Mouse (Mus musculus): ENCODE results near the gene Ebf1.

- no peak for TF ChIP-seq POLR2A (IDR thresholded peaks at IDR 0.05; ENCODE audit: borderline replicate concordance, control insufficient read depth, low read depth, low read length)
- TF ChIP-seq CTCF (IDR thresholded peaks at IDR 0.05; ENCODE audit: control insufficient read depth, insufficient read depth, low read length), result no peak
Measured at GRCm38 (mm10) chr11:45026012-45026411, 408.9 kb downstream of the Ebf1 start.

Data from bone marrow, adult 2 months (tissue).